ENCODE assay signal across 10 mouse cellular contexts in genomic region chr12:27150871-27151853, GRCm38 (mm10).
A peak's percentile ranks its signal among the peaks of the same experiment; 100 is the strongest.
DNase-seq lines count a peak whose midpoint lies in the region; ATAC-seq lines count a peak whose summit lies in the region.
"Had no signal": no experiment of that assay in that cellular context is flagged by ENCODE, and none has a peak within 500 bp of the region (broad histone marks: within the 10 kb centered on the region; RNA-seq: fewer than 3 reads in every experiment).

No protein-coding gene starts in this region.

- H3K4me1 ChIP-seq in intestine, embryonic 15.5 days (replicated peaks) = 0 out of 2 replicates have a peak, but pooled peaks cover 3% of the 10 kb centered on the region
- peaks cover 3% of the 10 kb centered on the region; the same call in 1 of the 2 replicates for H3K4me1 ChIP-seq in intestine, embryonic 16.5 days (ENCODE audit: control insufficient read depth, insufficient read depth, low read length)
- H3K4me1 ChIP-seq in embryonic facial prominence, embryonic 12.5 days = peaks cover 26% of the 10 kb centered on the region
- H3K4me1 ChIP-seq in hindbrain, embryonic 13.5 days (replicated peaks) = peaks cover 50% of the 10 kb centered on the region
- H3K4me1 ChIP-seq in midbrain, embryonic 15.5 days = peaks cover 37% of the 10 kb centered on the region

- H3K4me3 ChIP-seq in intestine, embryonic 15.5 days (replicated peaks) = no peak overlapping the region
- H3K4me3 ChIP-seq in intestine, embryonic 16.5 days (ENCODE audit: low read length) = no peak overlapping the region
- H3K4me3 ChIP-seq in embryonic facial prominence, embryonic 12.5 days = no peak overlapping the region
- no peak overlapping the region for H3K4me3 ChIP-seq in hindbrain, embryonic 13.5 days
- no peak overlapping the region for H3K4me3 ChIP-seq in midbrain, embryonic 15.5 days
- H3K4me3 ChIP-seq: limb, embryonic 15.5 days had no signal

- H3K36me3 ChIP-seq in intestine, embryonic 15.5 days = no peaks in the 10 kb centered on the region
- no peaks in the 10 kb centered on the region for H3K36me3 ChIP-seq in intestine, embryonic 16.5 days (ENCODE audit: control insufficient read depth, insufficient read depth, low read length)
- no peaks in the 10 kb centered on the region for H3K36me3 ChIP-seq in embryonic facial prominence, embryonic 12.5 days
- no peaks in the 10 kb centered on the region for H3K36me3 ChIP-seq in hindbrain, embryonic 13.5 days
- H3K36me3 ChIP-seq in midbrain, embryonic 15.5 days (replicated peaks) = no peaks in the 10 kb centered on the region
- H3K36me3 ChIP-seq: limb, embryonic 15.5 days had no signal

- ATAC-seq in intestine, embryonic 15.5 days = 0 out of 2 replicates have a peak, but pooled peaks have one; percentile 41
- no peak; the same call in 1 of the 2 replicates for ATAC-seq in intestine, embryonic 16.5 days
- ATAC-seq in embryonic facial prominence, embryonic 12.5 days (ENCODE audit: insufficient number of reproducible peaks, insufficient read depth, low FRiP score, low TSS enrichment) = peak; percentile 70
- peak; percentile 55; the same call in 1 of the 2 replicates for ATAC-seq in hindbrain, embryonic 13.5 days (ENCODE audit: low FRiP score)
- ATAC-seq in midbrain, embryonic 15.5 days (replicated peaks) = peak; percentile 77
- no peak for ATAC-seq in granulocyte monocyte progenitor cell, adult 5-6 weeks (replicated peaks; ENCODE audit: poor library complexity, severe bottlenecking)

- no peaks in the 10 kb centered on the region for H3K27me3 ChIP-seq in intestine, embryonic 15.5 days (replicated peaks)
- H3K27me3 ChIP-seq in intestine, embryonic 16.5 days (replicated peaks; ENCODE audit: control insufficient read depth, insufficient read depth, low read length) = no peaks in the 10 kb centered on the region
- no peaks in the 10 kb centered on the region for H3K27me3 ChIP-seq in embryonic facial prominence, embryonic 12.5 days
- H3K27me3 ChIP-seq in hindbrain, embryonic 13.5 days = no peaks in the 10 kb centered on the region
- H3K27me3 ChIP-seq in midbrain, embryonic 15.5 days (replicated peaks) = no peaks in the 10 kb centered on the region
- H3K27me3 ChIP-seq: limb, embryonic 15.5 days had no signal

- no peaks in the 10 kb centered on the region for H3K9me3 ChIP-seq in intestine, embryonic 15.5 days
- H3K9me3 ChIP-seq in intestine, embryonic 16.5 days (ENCODE audit: control insufficient read depth, low read length) = no peaks in the 10 kb centered on the region
- H3K9me3 ChIP-seq in embryonic facial prominence, embryonic 12.5 days = no peaks in the 10 kb centered on the region
- H3K9me3 ChIP-seq in hindbrain, embryonic 13.5 days = no peaks in the 10 kb centered on the region
- H3K9me3 ChIP-seq in midbrain, embryonic 15.5 days = no peaks in the 10 kb centered on the region
- H3K9me3 ChIP-seq: limb, embryonic 15.5 days had no signal

- H3K27ac ChIP-seq in intestine, embryonic 15.5 days = no peak overlapping the region
- H3K27ac ChIP-seq in intestine, embryonic 16.5 days (ENCODE audit: low read length) = no peak overlapping the region
- peak overlapping the region; percentile 83 for H3K27ac ChIP-seq in embryonic facial prominence, embryonic 12.5 days
- peak overlapping the region; percentile 85 for H3K27ac ChIP-seq in hindbrain, embryonic 13.5 days
- H3K27ac ChIP-seq in midbrain, embryonic 15.5 days = peak overlapping the region; percentile 72
- H3K27ac ChIP-seq: limb, embryonic 15.5 days had no signal

- no peak overlapping the region for H3K9ac ChIP-seq in intestine, embryonic 15.5 days
- H3K9ac ChIP-seq in intestine, embryonic 16.5 days (ENCODE audit: low read depth, low read length) = no peak overlapping the region
- H3K9ac ChIP-seq in embryonic facial prominence, embryonic 12.5 days = no peak overlapping the region
- H3K9ac ChIP-seq in hindbrain, embryonic 13.5 days = peak overlapping the region; percentile 39; the same call in 1 of the 2 replicates
- no peak overlapping the region for H3K9ac ChIP-seq in midbrain, embryonic 15.5 days
- H3K9ac ChIP-seq: limb, embryonic 15.5 days had no signal

- DNase-seq in urinary bladder, postnatal 36 days (ENCODE audit: low spot score in 2 of 2) = no peak
- DNase-seq in cerebellum, adult 9-10 months = no peak
- DNase-seq: gastrocnemius, postnatal 14 days had no signal

- no peak overlapping the region for H3K4me2 ChIP-seq in intestine, embryonic 15.5 days (replicated peaks)
- H3K4me2 ChIP-seq in intestine, embryonic 16.5 days (ENCODE audit: low read depth, low read length) = no peak overlapping the region
- no peak overlapping the region for H3K4me2 ChIP-seq in embryonic facial prominence, embryonic 12.5 days (replicated peaks)
- H3K4me2 ChIP-seq in hindbrain, embryonic 13.5 days = no peak overlapping the region
- H3K4me2 ChIP-seq in midbrain, embryonic 15.5 days = no peak overlapping the region
- H3K4me2 ChIP-seq: limb, embryonic 15.5 days had no signal

- 36% methylated on average over 13 of the region's 13 CpGs for WGBS in intestine, embryonic 15.5 days
- 44% methylated on average over 13 of the region's 13 CpGs for WGBS in intestine, embryonic 16.5 days
- whole genome bisulfite sequencing in embryonic facial prominence, embryonic 12.5 days = 12% methylated on average over 13 of the region's 13 CpGs
- WGBS in hindbrain, embryonic 13.5 days = 7% methylated on average over 13 of the region's 13 CpGs
- WGBS in midbrain, embryonic 15.5 days = 7% methylated on average over 13 of the region's 13 CpGs

Comparison
In these comparisons a context has a peak if more than half of its experiments do, and no peak if none do; other contexts are left out.
1. ATAC-seq: peak in intestine, embryonic 15.5 days (single experiment), embryonic facial prominence, embryonic 12.5 days (single experiment), hindbrain, embryonic 13.5 days (single experiment) and midbrain, embryonic 15.5 days (single experiment); none in intestine, embryonic 16.5 days (single experiment) and granulocyte monocyte progenitor cell, adult 5-6 weeks (single experiment).
2. H3K27ac ChIP-seq: peak in embryonic facial prominence, embryonic 12.5 days (single experiment), hindbrain, embryonic 13.5 days (single experiment) and midbrain, embryonic 15.5 days (single experiment); none in intestine, embryonic 15.5 days (single experiment) and intestine, embryonic 16.5 days (single experiment).